Mouse (Mus musculus): ENCODE measurements around the gene S100a10. TPM values are rescaled to one million over a fixed set of nuclear protein-coding genes. Genes with fewer than 3 reads are reported as not detected.

The S100a10 gene
- polyA plus RNA-seq, 1 experiment from 2014 or later: 200 TPM

GRCm38 (mm10) chr3:93568428-93569040 lies 13.7 kb downstream of the S100a10 start:
- WGBS: 86% methylated on average over 7 of the region's 7 CpGs
- Histone ChIP-seq H3K4me1 (replicated peaks) (no peaks in the 10 kb centered on the region), H3K27ac (no peak overlapping the region), H3K36me3 (no peaks in the 10 kb centered on the region), H3K27me3 (ENCODE audit: insufficient read depth, poor library complexity, severe bottlenecking) (no peaks in the 10 kb centered on the region), H3K9me3 (no peaks in the 10 kb centered on the region), H3K4me3 (no peak overlapping the region)
- DNase-seq (ENCODE audit: low spot score): no peak

GRCm38 (mm10) chr3:93569046-93569445 lies 14.2 kb downstream of the S100a10 start:
- WGBS: 75% methylated on average over 2 of the region's 2 CpGs

DNA sequence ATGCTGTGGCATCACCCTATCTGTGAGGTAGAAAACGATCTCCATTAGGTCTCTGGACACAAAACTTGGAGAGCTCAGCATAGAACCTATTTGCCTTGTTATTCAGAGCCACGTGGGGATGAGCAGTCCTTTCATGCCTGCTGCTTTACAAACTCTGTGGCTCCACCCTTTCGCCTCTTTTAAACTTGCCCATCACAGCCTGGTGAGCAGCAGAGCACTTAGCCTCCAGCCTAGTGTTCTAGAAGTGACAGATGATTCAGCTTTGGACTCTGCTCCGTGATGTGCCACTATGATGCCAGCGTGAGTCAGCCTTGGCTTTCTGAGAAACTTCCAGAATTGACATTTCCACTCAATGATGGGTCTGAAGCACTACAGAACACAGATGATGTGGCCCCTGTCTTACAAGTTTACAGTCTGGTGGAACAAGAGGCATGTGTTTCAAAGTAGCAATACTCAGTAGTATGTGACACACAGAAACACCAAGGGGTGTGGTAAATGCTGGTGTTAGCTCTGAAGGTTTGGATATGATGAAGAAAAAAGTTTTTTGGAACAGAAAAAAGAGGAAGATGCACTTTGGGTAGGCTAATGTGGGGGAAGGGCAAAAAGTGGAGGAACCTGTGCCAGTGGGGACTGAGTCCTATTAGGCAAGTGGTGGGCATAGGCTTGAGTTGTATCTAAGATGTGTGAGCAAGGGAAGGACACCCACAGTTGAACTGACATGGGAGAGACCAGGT lies 17.3 kb downstream of the S100a10 start:
- Histone ChIP-seq H3K9me3 (no peaks in the 10 kb centered on the region), H3K36me3 (no peaks in the 10 kb centered on the region), H3K27ac (no peak overlapping the region), H3K27me3 (ENCODE audit: insufficient read depth, poor library complexity, severe bottlenecking) (no peaks in the 10 kb centered on the region), H3K4me3 (no peak overlapping the region), H3K4me1 (replicated peaks) (no peaks in the 10 kb centered on the region)
- no peak for DNase-seq (ENCODE audit: low spot score)
- 71% methylated on average over 5 of the region's 5 CpGs for WGBS

More at GRCm38 (mm10) chr3:93569046-93569445, 14.2 kb downstream of the S100a10 start:
- H3K27me3 ChIP-seq (ENCODE audit: insufficient read depth, poor library complexity, severe bottlenecking): no peaks in the 10 kb centered on the region
- no peak overlapping the region for H3K4me3 ChIP-seq
- H3K27ac ChIP-seq: no peak overlapping the region
- H3K4me1 ChIP-seq (replicated peaks): no peaks in the 10 kb centered on the region
- no peaks in the 10 kb centered on the region for H3K9me3 ChIP-seq
- H3K36me3 ChIP-seq: no peaks in the 10 kb centered on the region
- DNase-seq (ENCODE audit: low spot score): no peak

GRCm38 (mm10) chr3:93579317-93580038 lies 24.6 kb downstream of the S100a10 start:
- H3K27me3 ChIP-seq (ENCODE audit: insufficient read depth, poor library complexity, severe bottlenecking): no peaks in the 10 kb centered on the region
- no peaks in the 10 kb centered on the region for H3K4me1 ChIP-seq (replicated peaks)
- no peak overlapping the region for H3K4me3 ChIP-seq
- 77% methylated on average over 6 of the region's 6 CpGs for WGBS
- H3K9me3 ChIP-seq: no peaks in the 10 kb centered on the region
- DNase-seq (ENCODE audit: low spot score): no peak
- no peaks in the 10 kb centered on the region for H3K36me3 ChIP-seq
- no peak overlapping the region for H3K27ac ChIP-seq

GRCm38 (mm10) chr3:93580039-93580403 lies 25.1 kb downstream of the S100a10 start:
- no peak for DNase-seq (ENCODE audit: low spot score)
- 91% methylated on average over 2 of the region's 2 CpGs for WGBS
- H3K27me3 ChIP-seq (ENCODE audit: insufficient read depth, poor library complexity, severe bottlenecking): no peaks in the 10 kb centered on the region
- no peaks in the 10 kb centered on the region for H3K36me3 ChIP-seq
- H3K9me3 ChIP-seq: no peaks in the 10 kb centered on the region
- no peak overlapping the region for H3K27ac ChIP-seq
- H3K4me3 ChIP-seq: no peak overlapping the region
- no peaks in the 10 kb centered on the region for H3K4me1 ChIP-seq (replicated peaks)

DNA sequence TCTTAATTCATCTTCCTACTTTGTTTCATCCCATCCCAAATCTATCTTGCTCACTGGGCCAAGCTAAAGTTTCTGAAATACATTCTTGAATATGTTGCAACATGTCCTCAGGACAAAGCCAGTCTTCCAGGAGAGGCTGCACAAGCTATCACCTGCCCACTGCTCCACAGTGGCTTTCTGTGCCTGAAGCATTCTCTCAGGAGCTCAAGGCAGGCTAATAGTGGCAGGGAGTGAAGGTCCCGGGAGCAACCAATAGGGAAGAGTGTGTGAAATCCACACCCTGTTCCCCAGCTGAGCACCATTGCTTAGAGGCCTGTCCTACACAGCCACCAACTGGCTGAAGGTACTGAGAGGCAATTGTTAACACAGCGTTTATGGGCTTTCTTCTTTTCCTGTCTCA lies 26.1 kb downstream of the S100a10 start:
- Histone ChIP-seq H3K27me3 (ENCODE audit: insufficient read depth, poor library complexity, severe bottlenecking) (no peaks in the 10 kb centered on the region), H3K27ac (no peak overlapping the region), H3K4me3 (no peak overlapping the region), H3K36me3 (no peaks in the 10 kb centered on the region), H3K9me3 (no peaks in the 10 kb centered on the region), H3K4me1 (replicated peaks) (no peaks in the 10 kb centered on the region)
- no peak for DNase-seq (ENCODE audit: low spot score)
- WGBS: 58% methylated on average over 2 of the region's 2 CpGs

DNA sequence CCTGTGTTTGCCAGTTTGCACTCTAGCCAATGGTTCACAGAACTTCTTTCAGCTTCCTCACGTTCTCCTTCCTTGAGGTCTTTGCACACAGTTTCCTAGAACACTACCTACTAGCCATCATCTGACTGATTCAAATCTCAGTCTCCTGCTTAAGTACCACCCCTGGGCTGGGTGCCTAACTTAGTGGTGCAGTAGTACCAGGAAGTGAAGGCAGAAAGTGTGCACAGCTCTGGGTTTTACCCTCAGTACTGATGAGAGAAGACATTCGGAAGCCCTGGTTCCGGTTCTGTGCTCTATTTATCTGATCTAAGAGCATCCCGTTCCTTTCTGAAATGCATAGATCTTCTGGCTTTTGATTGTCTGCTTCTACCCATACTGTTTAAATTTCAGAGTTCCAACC lies 26.8 kb downstream of the S100a10 start:
- H3K36me3 ChIP-seq: no peaks in the 10 kb centered on the region
- DNase-seq (ENCODE audit: low spot score): no peak
- no peak overlapping the region for H3K27ac ChIP-seq
- H3K9me3 ChIP-seq: no peaks in the 10 kb centered on the region
- no peaks in the 10 kb centered on the region for H3K27me3 ChIP-seq (ENCODE audit: insufficient read depth, poor library complexity, severe bottlenecking)
- 89% methylated on average over 4 of the region's 4 CpGs for WGBS
- no peaks in the 10 kb centered on the region for H3K4me1 ChIP-seq (replicated peaks)
- H3K4me3 ChIP-seq: no peak overlapping the region

DNA sequence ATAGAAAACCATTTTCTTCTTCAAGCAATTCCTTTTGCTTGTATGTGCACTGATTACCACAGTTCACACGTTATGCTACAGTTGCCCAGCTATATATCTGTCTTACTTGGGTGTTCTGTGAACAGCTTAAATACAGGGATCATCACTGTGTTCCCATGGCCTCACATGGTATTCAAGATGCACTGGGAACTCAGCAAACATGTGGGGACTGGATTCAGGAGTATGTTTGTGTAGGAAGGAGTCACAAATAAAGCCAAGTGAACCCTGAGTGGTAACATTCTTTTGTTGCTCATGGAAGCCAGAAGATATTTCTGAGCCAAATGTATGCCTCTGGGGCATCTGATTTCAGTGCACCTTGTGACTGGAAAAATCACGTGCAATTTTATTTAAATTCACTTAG lies 28.2 kb downstream of the S100a10 start:
- Histone ChIP-seq H3K4me3 (no peak overlapping the region), H3K27me3 (ENCODE audit: insufficient read depth, poor library complexity, severe bottlenecking) (no peaks in the 10 kb centered on the region), H3K4me1 (replicated peaks) (no peaks in the 10 kb centered on the region), H3K36me3 (no peaks in the 10 kb centered on the region), H3K27ac (no peak overlapping the region), H3K9me3 (no peaks in the 10 kb centered on the region)
- WGBS: 80% methylated on average over 2 of the region's 2 CpGs
- no peak for DNase-seq (ENCODE audit: low spot score)

GRCm38 (mm10) chr3:93589629-93590028 lies 34.7 kb downstream of the S100a10 start:
- no peaks in the 10 kb centered on the region for H3K9me3 ChIP-seq

GRCm38 (mm10) chr3:93590256-93590655 lies 35.4 kb downstream of the S100a10 start:
- WGBS: 91% methylated on average over 1 of the region's 1 CpGs
- no peak overlapping the region for H3K4me3 ChIP-seq
- H3K36me3 ChIP-seq: no peaks in the 10 kb centered on the region
- DNase-seq (ENCODE audit: low spot score): no peak
- H3K4me1 ChIP-seq (replicated peaks): no peaks in the 10 kb centered on the region
- no peaks in the 10 kb centered on the region for H3K27me3 ChIP-seq (ENCODE audit: insufficient read depth, poor library complexity, severe bottlenecking)
- H3K9me3 ChIP-seq: no peaks in the 10 kb centered on the region
- H3K27ac ChIP-seq: no peak overlapping the region

More at GRCm38 (mm10) chr3:93589629-93590028, 34.7 kb downstream of the S100a10 start:
- WGBS: 93% methylated on average over 5 of the region's 5 CpGs
- Histone ChIP-seq H3K36me3 (no peaks in the 10 kb centered on the region), H3K4me3 (no peak overlapping the region), H3K27ac (no peak overlapping the region), H3K4me1 (replicated peaks) (no peaks in the 10 kb centered on the region), H3K27me3 (ENCODE audit: insufficient read depth, poor library complexity, severe bottlenecking) (no peaks in the 10 kb centered on the region)
- DNase-seq (ENCODE audit: low spot score): no peak

DNA sequence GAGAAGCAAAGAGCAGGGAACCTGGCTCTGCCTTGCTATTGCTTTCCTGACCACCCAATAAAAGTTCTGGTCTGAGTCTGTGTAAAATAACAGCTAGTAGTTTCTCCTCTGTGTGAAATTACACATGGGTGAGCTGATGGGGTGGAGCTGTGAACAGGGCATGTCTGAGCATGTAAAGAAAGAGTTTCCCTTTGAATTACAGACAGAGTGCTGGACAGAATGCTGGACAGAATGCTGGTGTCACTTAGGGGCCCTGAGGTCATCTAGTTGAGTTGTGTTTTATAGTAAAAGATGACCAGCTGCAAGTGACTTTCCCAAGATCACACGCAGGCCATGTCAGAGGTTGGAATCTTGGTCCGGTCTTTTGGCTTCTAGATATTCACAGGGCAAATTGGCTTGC lies 37.2 kb downstream of the S100a10 start:
- Histone ChIP-seq H3K36me3 (no peaks in the 10 kb centered on the region), H3K9me3 (no peaks in the 10 kb centered on the region)
- 88% methylated on average over 2 of the region's 2 CpGs for WGBS

GRCm38 (mm10) chr3:93592976-93593375 lies 38.1 kb downstream of the S100a10 start:
- Histone ChIP-seq H3K27ac (no peak overlapping the region), H3K4me3 (no peak overlapping the region), H3K36me3 (no peaks in the 10 kb centered on the region), H3K27me3 (ENCODE audit: insufficient read depth, poor library complexity, severe bottlenecking) (no peaks in the 10 kb centered on the region), H3K9me3 (no peaks in the 10 kb centered on the region), H3K4me1 (replicated peaks) (peaks cover 9% of the 10 kb centered on the region)
- no peak for DNase-seq (ENCODE audit: low spot score)
- 86% methylated on average over 4 of the region's 4 CpGs for WGBS

More for the DNA sequence above, 37.2 kb downstream of the S100a10 start:
- no peaks in the 10 kb centered on the region for H3K27me3 ChIP-seq (ENCODE audit: insufficient read depth, poor library complexity, severe bottlenecking)
- peaks cover 5% of the 10 kb centered on the region for H3K4me1 ChIP-seq (replicated peaks)
- DNase-seq (ENCODE audit: low spot score): no peak
- no peak overlapping the region for H3K27ac ChIP-seq
- H3K4me3 ChIP-seq: no peak overlapping the region

- no peak overlapping the region for H3K27ac ChIP-seq
- H3K36me3 ChIP-seq: no peaks in the 10 kb centered on the region
- H3K4me1 ChIP-seq (replicated peaks): peaks cover 9% of the 10 kb centered on the region
- H3K27me3 ChIP-seq (ENCODE audit: insufficient read depth, poor library complexity, severe bottlenecking): no peaks in the 10 kb centered on the region
- no peaks in the 10 kb centered on the region for H3K9me3 ChIP-seq
- H3K4me3 ChIP-seq: no peak overlapping the region
- peak; percentile 20 for DNase-seq (ENCODE audit: low spot score)
- WGBS: 56% methylated on average over 1 of the region's 1 CpGs
Measured at GRCm38 (mm10) chr3:93593512-93593911, 38.6 kb downstream of the S100a10 start.
